Mouse (Mus musculus) forebrain, embryonic 16.5 days (tissue): ENCODE data around the gene Itga2. TPM values are rescaled to one million over a fixed set of nuclear protein-coding genes. Genes with fewer than 3 reads are reported as not detected.
A peak's percentile ranks its signal among the peaks of the same experiment; 100 is the strongest.

ENCODE experiments used
- ATAC-seq: fragments of 200-750 bp; cut with Nextera tagmentation; 2 replicates; pipeline ENCODE4 v1.8.0; 2017; ENCODE audit warnings: mild to moderate bottlenecking, moderate library complexity
- H3K27ac ChIP-seq: fragments of 300-500 bp; sonication (generic); 2 replicates; pipeline ENCODE4 v1.5.1; 2014; ENCODE audit warnings: low read length, control low read depth
- H3K27me3 ChIP-seq: fragments of 300-500 bp; sonication (generic); replicated peaks from 2 replicates; pipeline ENCODE4 v1.6.1; 2014; ENCODE audit warnings: low read length; ENCODE audit not compliant: control insufficient read depth, insufficient read depth
- H3K36me3 ChIP-seq: fragments of 300-500 bp; sonication (generic); 2 replicates; pipeline ENCODE4 v1.6.1; 2014; ENCODE audit not compliant: control insufficient read depth, insufficient read depth
- H3K4me1 ChIP-seq: fragments of 300-500 bp; sonication (generic); replicated peaks from 2 replicates; pipeline ENCODE4 v1.6.1; 2014; ENCODE audit warnings: low read length; ENCODE audit not compliant: control insufficient read depth, insufficient read depth
- H3K4me2 ChIP-seq: fragments of 300-500 bp; sonication (generic); 2 replicates; pipeline ENCODE4 v1.6.1; 2014; ENCODE audit warnings: mild to moderate bottlenecking, low read length, control low read depth
- H3K4me3 ChIP-seq: fragments of 300-500 bp; sonication (generic); replicated peaks from 2 replicates; pipeline ENCODE4 v1.5.1; 2014; ENCODE audit warnings: mild to moderate bottlenecking, low read length, control low read depth
- H3K9ac ChIP-seq: fragments of 300-500 bp; sonication (generic); replicated peaks from 2 replicates; pipeline ENCODE4 v1.6.1; 2014; ENCODE audit warnings: low read depth, low read length, control low read depth
- H3K9me3 ChIP-seq: fragments of 300-500 bp; sonication (generic); 2 replicates; pipeline ENCODE4 v1.6.1; 2016; ENCODE audit warnings: low read length; ENCODE audit not compliant: control insufficient read depth
- WGBS: fragments of 180-500 bp; shearing (Covaris S2); extraction: QIAGEN DNeasy Blood & Tissue Kit; methylation state at CpG from one replicate; pipeline ENCODE4 v1.1.7; 2014; 5-methylcytosine and 5-hydroxymethylcytosine counted together
- polyA plus RNA-seq: library from polyadenylated mRNA; unstranded; fragments of >200 nt; fragmentation: Nextera tagmentation; extraction: Ambion mirVana; gene quantifications from 2 replicates; pipeline ENCODE4 v1.2.1, GENCODE M21; 2015

Itga2 gene
- polyA plus RNA-seq, 1 experiment from 2014 or later: 0.89 TPM

DNA sequence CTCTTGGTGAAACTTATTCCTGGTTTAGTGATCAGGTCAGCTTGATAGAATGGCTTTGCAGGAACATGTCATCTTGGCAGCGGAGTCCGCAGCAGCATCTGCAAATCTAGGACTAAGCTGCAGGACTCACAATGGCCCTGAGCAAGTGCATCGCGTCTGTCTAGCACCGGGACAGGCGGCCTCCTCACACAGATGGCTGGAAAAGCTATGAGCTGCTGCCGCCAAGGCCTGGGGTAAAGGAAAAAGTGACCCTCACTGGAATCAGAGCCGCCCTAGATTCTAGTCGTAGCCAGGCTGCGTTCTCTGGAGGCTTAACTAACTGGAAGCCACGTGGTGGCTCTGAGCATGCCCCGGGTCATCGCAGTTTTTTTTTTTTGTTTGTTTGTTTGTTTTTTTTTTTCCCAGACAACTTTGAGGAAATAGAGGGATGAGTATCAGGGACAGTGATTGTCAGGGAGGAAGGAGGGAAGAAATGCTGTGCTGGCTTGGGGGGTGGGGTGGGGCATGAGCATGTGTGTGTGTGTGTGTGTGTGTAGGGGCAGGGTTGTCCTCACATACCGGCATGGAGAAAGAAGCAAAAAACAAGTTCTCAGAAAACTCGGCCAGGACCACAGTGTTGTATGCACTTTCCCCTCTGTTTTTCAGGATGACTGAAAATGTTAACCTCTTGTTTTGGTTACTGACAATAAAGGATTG lies 76.2 kb downstream of the Itga2 start:
- H3K27me3 ChIP-seq: no peaks in the 10 kb centered on the region
- H3K4me3 ChIP-seq: no peak overlapping the region
- H3K4me2 ChIP-seq: peak overlapping the region; percentile 13; the same call in 1 of the 2 replicates
- 25% methylated on average over 15 of the region's 15 CpGs for WGBS
- no peaks in the 10 kb centered on the region for H3K9me3 ChIP-seq
- ATAC-seq: peak; percentile 65; the same call in 1 of the 2 replicates
- H3K4me1 ChIP-seq: peaks cover 8% of the 10 kb centered on the region
- no peaks in the 10 kb centered on the region for H3K36me3 ChIP-seq
- H3K9ac ChIP-seq: 0 out of 2 replicates have a peak overlapping the region, but pooled peaks have one; percentile 25
- H3K27ac ChIP-seq: no peak overlapping the region

DNA sequence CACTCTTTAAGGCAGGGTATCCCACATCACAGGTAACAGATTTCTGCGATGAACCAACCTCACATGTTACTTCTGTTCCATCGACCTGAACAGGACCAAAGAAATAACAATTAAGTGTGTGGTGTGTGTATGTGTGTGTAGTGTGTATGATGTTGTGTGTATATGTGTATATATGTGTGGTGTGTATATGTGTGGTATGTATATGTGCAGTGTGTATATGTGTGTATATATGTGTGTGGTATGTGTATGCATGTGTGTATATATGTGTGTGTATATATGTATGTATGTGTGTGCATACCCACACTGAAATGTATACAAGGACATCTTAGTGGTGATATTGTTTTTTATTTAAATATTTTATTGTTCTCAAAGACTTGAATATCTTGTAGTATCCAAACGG lies 77.5 kb downstream of the Itga2 start:
- 95% methylated on average over 3 of the region's 3 CpGs for WGBS
- peaks cover 8% of the 10 kb centered on the region for H3K4me1 ChIP-seq
- no peak for ATAC-seq

GRCm38 (mm10) chr13:114854023-114854422 lies 77.9 kb downstream of the Itga2 start:
- H3K4me1 ChIP-seq: peaks cover 8% of the 10 kb centered on the region
- H3K4me2 ChIP-seq: no peak overlapping the region
- WGBS: 92% methylated on average over 6 of the region's 6 CpGs
- H3K9me3 ChIP-seq: no peaks in the 10 kb centered on the region
- H3K27me3 ChIP-seq: no peaks in the 10 kb centered on the region
- no peak overlapping the region for H3K4me3 ChIP-seq
- H3K36me3 ChIP-seq: no peaks in the 10 kb centered on the region
- H3K9ac ChIP-seq: no peak overlapping the region
- no peak overlapping the region for H3K27ac ChIP-seq
- no peak for ATAC-seq

More for the DNA sequence above, 77.5 kb downstream of the Itga2 start:
- no peak overlapping the region for H3K9ac ChIP-seq
- no peaks in the 10 kb centered on the region for H3K9me3 ChIP-seq
- H3K27me3 ChIP-seq: no peaks in the 10 kb centered on the region
- no peak overlapping the region for H3K4me3 ChIP-seq
- H3K36me3 ChIP-seq: no peaks in the 10 kb centered on the region
- H3K4me2 ChIP-seq: no peak overlapping the region
- H3K27ac ChIP-seq: no peak overlapping the region

- Histone ChIP-seq H3K27me3 (no peaks in the 10 kb centered on the region), H3K27ac (no peak overlapping the region), H3K9ac (no peak overlapping the region), H3K4me3 (no peak overlapping the region), H3K4me2 (no peak overlapping the region), H3K9me3 (no peaks in the 10 kb centered on the region), H3K36me3 (no peaks in the 10 kb centered on the region), H3K4me1 (peaks cover 8% of the 10 kb centered on the region)
- ATAC-seq: no peak
- 96% methylated on average over 2 of the region's 2 CpGs for WGBS
Observed at GRCm38 (mm10) chr13:114853152-114853551, 78.7 kb downstream of the Itga2 start.

GRCm38 (mm10) chr13:114852264-114853111 lies 79.4 kb downstream of the Itga2 start:
- H3K4me1 ChIP-seq: peaks cover 8% of the 10 kb centered on the region
- H3K27ac ChIP-seq: no peak overlapping the region
- no peak overlapping the region for H3K4me3 ChIP-seq

GRCm38 (mm10) chr13:114848945-114849344 lies 83.0 kb downstream of the Itga2 start:
- no peak overlapping the region for H3K27ac ChIP-seq
- no peaks in the 10 kb centered on the region for H3K4me1 ChIP-seq
- H3K9me3 ChIP-seq: no peaks in the 10 kb centered on the region
- no peak for ATAC-seq
- H3K36me3 ChIP-seq: no peaks in the 10 kb centered on the region
- no peaks in the 10 kb centered on the region for H3K27me3 ChIP-seq
- H3K4me2 ChIP-seq: no peak overlapping the region
- no peak overlapping the region for H3K4me3 ChIP-seq
- H3K9ac ChIP-seq: no peak overlapping the region
- WGBS: 80% methylated on average over 3 of the region's 3 CpGs

More at GRCm38 (mm10) chr13:114852264-114853111, 79.4 kb downstream of the Itga2 start:
- Histone ChIP-seq H3K9me3 (no peaks in the 10 kb centered on the region), H3K9ac (no peak overlapping the region), H3K36me3 (no peaks in the 10 kb centered on the region), H3K4me2 (no peak overlapping the region), H3K27me3 (no peaks in the 10 kb centered on the region)
- ATAC-seq: no peak
- WGBS: 83% methylated on average over 6 of the region's 6 CpGs

DNA sequence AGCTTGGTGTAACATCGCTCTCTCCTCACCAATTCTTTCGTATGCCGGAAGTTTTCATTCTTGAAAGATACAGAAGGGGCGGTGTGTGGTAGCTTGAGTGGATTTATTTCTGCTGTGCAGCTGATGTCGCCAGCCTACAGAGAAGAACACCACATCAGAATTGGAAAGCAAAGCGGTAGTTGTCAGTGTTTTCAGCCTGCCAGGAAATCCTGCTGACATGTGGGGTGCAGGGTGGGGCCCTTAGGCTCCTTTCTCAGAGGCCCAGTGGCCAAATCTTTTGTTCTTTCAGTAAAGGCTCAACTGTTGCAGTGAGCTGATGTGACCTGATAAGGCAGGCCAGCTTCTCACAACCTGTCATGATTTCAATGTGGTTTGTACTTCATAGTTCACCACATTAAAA lies 86.1 kb downstream of the Itga2 start:
- no peaks in the 10 kb centered on the region for H3K27me3 ChIP-seq
- no peaks in the 10 kb centered on the region for H3K36me3 ChIP-seq
- no peak overlapping the region for H3K4me2 ChIP-seq
- no peak overlapping the region for H3K27ac ChIP-seq
- H3K9ac ChIP-seq: no peak overlapping the region
- no peaks in the 10 kb centered on the region for H3K4me1 ChIP-seq
- no peak for ATAC-seq
- 79% methylated on average over 6 of the region's 6 CpGs for WGBS
- H3K9me3 ChIP-seq: no peaks in the 10 kb centered on the region
- no peak overlapping the region for H3K4me3 ChIP-seq

DNA sequence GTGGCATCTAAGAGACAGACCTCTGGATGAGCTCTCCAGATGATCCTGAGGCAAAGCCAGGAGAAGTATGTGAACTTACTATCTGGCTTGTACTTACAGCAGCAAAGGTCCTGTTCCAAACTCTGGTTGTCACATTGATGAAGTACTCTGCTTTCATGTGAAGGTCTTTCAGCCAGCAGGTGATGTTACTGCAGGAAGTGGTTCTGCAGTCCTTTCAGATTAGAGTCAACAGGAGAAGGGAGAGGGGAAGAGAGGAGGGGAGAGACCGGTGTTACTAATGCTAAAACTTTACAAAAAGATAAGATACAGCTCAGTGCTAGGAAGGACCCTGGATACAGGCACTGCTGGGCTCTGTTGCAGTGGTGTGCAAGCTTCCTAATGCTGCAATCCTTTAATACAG lies 88.6 kb downstream of the Itga2 start:
- Histone ChIP-seq H3K27me3 (no peaks in the 10 kb centered on the region), H3K4me3 (no peak overlapping the region), H3K4me1 (peaks cover 11% of the 10 kb centered on the region), H3K4me2 (no peak overlapping the region), H3K9me3 (no peaks in the 10 kb centered on the region), H3K36me3 (no peaks in the 10 kb centered on the region), H3K9ac (no peak overlapping the region), H3K27ac (no peak overlapping the region)
- 92% methylated on average over 1 of the region's 1 CpGs for WGBS
- ATAC-seq: no peak

GRCm38 (mm10) chr13:114840545-114840944 lies 91.4 kb downstream of the Itga2 start:
- H3K27ac ChIP-seq: no peak overlapping the region
- no peaks in the 10 kb centered on the region for H3K9me3 ChIP-seq
- no peak overlapping the region for H3K9ac ChIP-seq
- ATAC-seq: no peak
- H3K27me3 ChIP-seq: no peaks in the 10 kb centered on the region
- no peaks in the 10 kb centered on the region for H3K36me3 ChIP-seq
- H3K4me2 ChIP-seq: no peak overlapping the region
- WGBS: 83% methylated on average over 4 of the region's 4 CpGs
- H3K4me3 ChIP-seq: no peak overlapping the region
- H3K4me1 ChIP-seq: peaks cover 12% of the 10 kb centered on the region
